Mouse (Mus musculus): Measurements from ENCODE around the gene Gm9844. TPM values are rescaled to one million over a fixed set of nuclear protein-coding genes. Genes with fewer than 3 reads are reported as not detected.
"Not testable (repeated sequence)": the region's sequence is repeated elsewhere in the genome, so short reads cannot be mapped to it uniquely, and the experiment has no call there.

Gene Gm9844
- total RNA-seq (2014; rRNA removed) (5.9 and 13.5 TPM in 2 replicates), polyA plus RNA-seq (2015; fragmentation: Nextera tagmentation; extraction: Ambion mirVana) (33.2 and 44.4 TPM in 2 replicates)

DNA sequence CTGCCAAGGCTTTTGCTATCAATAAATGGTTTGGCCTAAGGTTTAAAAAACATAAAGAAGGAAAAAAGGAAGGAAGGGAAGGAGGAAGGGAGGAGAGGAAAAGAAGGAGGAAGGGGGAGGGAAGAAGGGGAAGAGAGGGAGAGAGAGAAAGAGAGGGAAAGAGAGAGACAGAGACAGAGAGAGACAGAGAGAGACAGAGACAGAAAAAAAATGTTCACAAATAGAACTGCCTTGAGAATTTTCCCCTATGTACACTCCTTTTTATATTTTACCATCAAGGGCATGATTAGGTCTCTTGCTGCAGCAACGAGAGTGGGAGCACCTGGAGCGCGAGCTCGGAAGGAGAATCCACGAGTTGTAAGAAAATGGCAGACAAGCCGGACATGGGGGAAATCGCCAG, at the start of gene Gm9844:
Gm9844 (plus strand) TSS at position 301 of the 400 bp plus-strand sequence.
- Histone ChIP-seq H3K4me2 (ENCODE audit: low read depth, low read length, poor library complexity, severe bottlenecking) (no peak within 1 kb of the TSS), H3K9ac (replicated peaks; ENCODE audit: low read length, poor library complexity, severe bottlenecking) (no peak within 1 kb of the TSS), H3K27ac (ENCODE audit: low read depth, low read length) (no peak within 1 kb of the TSS), H3K4me3 (ENCODE audit: low read depth, low read length) (no peak within 1 kb of the TSS), H3K36me3 (ENCODE audit: insufficient read depth, low read length) (no peaks in the 10 kb centered on the region), H3K4me1 (ENCODE audit: insufficient read depth, low read length) (no peaks in the 10 kb centered on the region), H3K9me3 (ENCODE audit: low read length) (no peaks in the 10 kb centered on the region), H3K27me3 (ENCODE audit: insufficient read depth, low read length) (no peaks in the 10 kb centered on the region)
- WGBS, result 90% methylated on average over 7 of the region's 7 CpGs
- no peak for ATAC-seq (ENCODE audit: low FRiP score)
- no peak for DNase-seq (ENCODE audit: low spot score)
- TF ChIP-seq CTCF (IDR thresholded peaks at IDR 0.05), result no peak

DNA sequence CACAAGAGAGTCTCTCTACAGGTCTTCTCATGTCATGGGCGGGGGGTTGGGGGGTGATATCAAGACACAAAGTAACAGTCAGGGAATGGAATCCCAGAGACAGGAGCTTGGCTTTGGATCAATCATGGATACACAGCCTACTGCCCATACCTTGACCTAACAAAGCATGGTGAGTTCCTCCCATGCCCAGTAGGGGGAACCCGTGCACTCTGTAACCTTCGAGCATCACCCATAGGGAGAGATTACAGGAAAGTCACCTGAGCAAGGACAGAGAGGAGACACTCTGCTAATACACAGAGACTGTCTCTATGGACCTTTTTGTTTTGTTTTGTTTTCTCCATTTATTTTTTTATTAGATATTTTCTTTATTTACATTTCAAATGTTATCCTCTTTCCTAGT, 44.5 kb upstream of the Gm9844 start:
- no peak overlapping the region for H3K4me3 ChIP-seq (ENCODE audit: low read depth, low read length)
- 4% methylated on average over 3 of the region's 3 CpGs for WGBS
- no peaks in the 10 kb centered on the region for H3K36me3 ChIP-seq (ENCODE audit: insufficient read depth, low read length)
- no peaks in the 10 kb centered on the region for H3K4me1 ChIP-seq (ENCODE audit: insufficient read depth, low read length)
- H3K9ac ChIP-seq (replicated peaks; ENCODE audit: low read length, poor library complexity, severe bottlenecking), result no peak overlapping the region
- ATAC-seq (ENCODE audit: low FRiP score) (0 out of 2 replicates have a peak, but pooled peaks have one; percentile 41), DNase-seq (ENCODE audit: low spot score) (peak; percentile 48)
- no peaks in the 10 kb centered on the region for H3K27me3 ChIP-seq (ENCODE audit: insufficient read depth, low read length)
- no peak overlapping the region for H3K4me2 ChIP-seq (ENCODE audit: low read depth, low read length, poor library complexity, severe bottlenecking)
- peak; percentile 76 for TF ChIP-seq CTCF (IDR thresholded peaks at IDR 0.05)
- no peaks in the 10 kb centered on the region for H3K9me3 ChIP-seq (ENCODE audit: low read length)
- no peak overlapping the region for H3K27ac ChIP-seq (ENCODE audit: low read depth, low read length)

DNA sequence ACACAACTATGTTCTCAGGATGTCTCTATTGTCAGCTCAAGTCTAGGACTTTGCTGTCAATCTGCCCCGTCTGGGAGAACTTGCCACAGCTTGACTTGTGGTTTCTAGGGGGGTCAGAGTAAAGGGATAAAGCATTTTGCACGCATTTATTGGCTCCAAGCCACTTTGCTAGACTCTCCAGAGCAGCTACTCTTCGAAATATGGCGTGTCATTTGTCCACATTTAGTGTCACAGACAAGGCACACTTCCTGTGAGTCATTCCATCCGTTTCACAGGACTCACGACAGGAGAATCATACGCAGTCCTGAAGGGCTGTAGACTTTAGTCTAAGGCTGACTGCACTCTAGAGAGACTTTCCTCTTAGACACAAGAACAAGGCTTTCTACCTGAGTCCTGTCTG, 37.6 kb upstream of the Gm9844 start:
- no peak for TF ChIP-seq CTCF (IDR thresholded peaks at IDR 0.05)
- Histone ChIP-seq H3K27me3 (ENCODE audit: insufficient read depth, low read length) (no peaks in the 10 kb centered on the region), H3K9me3 (ENCODE audit: low read length) (no peaks in the 10 kb centered on the region), H3K27ac (ENCODE audit: low read depth, low read length) (no peak overlapping the region), H3K4me3 (ENCODE audit: low read depth, low read length) (no peak overlapping the region), H3K36me3 (ENCODE audit: insufficient read depth, low read length) (no peaks in the 10 kb centered on the region), H3K4me1 (ENCODE audit: insufficient read depth, low read length) (no peaks in the 10 kb centered on the region), H3K9ac (replicated peaks; ENCODE audit: low read length, poor library complexity, severe bottlenecking) (no peak overlapping the region), H3K4me2 (ENCODE audit: low read depth, low read length, poor library complexity, severe bottlenecking) (no peak overlapping the region)
- 76% methylated on average over 7 of the region's 7 CpGs for WGBS
- ATAC-seq (ENCODE audit: low FRiP score), result no peak
- no peak for DNase-seq (ENCODE audit: low spot score)

DNA sequence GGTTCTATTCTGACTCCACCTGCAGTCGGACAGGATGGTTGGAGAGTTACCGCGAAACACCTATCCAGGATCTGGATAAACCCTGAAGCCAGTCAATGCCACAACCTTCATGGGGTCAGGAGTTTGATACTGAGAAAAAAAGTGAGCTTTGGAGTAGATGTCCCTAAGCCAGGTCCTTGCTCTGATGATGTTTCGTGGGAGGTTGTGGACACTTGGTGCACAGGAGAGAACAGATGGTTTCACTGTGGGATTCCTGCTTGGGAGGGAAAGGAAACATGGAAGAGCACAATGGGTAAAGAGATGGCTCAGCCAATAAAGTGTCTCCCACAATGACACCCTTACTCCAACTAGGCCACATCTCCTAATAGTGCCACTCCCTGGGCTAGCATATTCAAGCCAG, 34.8 kb upstream of the Gm9844 start:
- no peak overlapping the region for H3K4me3 ChIP-seq (ENCODE audit: low read depth, low read length)
- no peak for DNase-seq (ENCODE audit: low spot score)
- WGBS, result 94% methylated on average over 4 of the region's 4 CpGs
- no peaks in the 10 kb centered on the region for H3K36me3 ChIP-seq (ENCODE audit: insufficient read depth, low read length)
- no peak for TF ChIP-seq CTCF (IDR thresholded peaks at IDR 0.05)
- no peak overlapping the region for H3K9ac ChIP-seq (replicated peaks; ENCODE audit: low read length, poor library complexity, severe bottlenecking)
- H3K4me1 ChIP-seq (ENCODE audit: insufficient read depth, low read length), result no peaks in the 10 kb centered on the region
- H3K27me3 ChIP-seq (ENCODE audit: insufficient read depth, low read length), result no peaks in the 10 kb centered on the region
- no peak overlapping the region for H3K27ac ChIP-seq (ENCODE audit: low read depth, low read length)
- no peak overlapping the region for H3K4me2 ChIP-seq (ENCODE audit: low read depth, low read length, poor library complexity, severe bottlenecking)
- ATAC-seq (ENCODE audit: low FRiP score), result no peak
- H3K9me3 ChIP-seq (ENCODE audit: low read length), result no peaks in the 10 kb centered on the region

DNA sequence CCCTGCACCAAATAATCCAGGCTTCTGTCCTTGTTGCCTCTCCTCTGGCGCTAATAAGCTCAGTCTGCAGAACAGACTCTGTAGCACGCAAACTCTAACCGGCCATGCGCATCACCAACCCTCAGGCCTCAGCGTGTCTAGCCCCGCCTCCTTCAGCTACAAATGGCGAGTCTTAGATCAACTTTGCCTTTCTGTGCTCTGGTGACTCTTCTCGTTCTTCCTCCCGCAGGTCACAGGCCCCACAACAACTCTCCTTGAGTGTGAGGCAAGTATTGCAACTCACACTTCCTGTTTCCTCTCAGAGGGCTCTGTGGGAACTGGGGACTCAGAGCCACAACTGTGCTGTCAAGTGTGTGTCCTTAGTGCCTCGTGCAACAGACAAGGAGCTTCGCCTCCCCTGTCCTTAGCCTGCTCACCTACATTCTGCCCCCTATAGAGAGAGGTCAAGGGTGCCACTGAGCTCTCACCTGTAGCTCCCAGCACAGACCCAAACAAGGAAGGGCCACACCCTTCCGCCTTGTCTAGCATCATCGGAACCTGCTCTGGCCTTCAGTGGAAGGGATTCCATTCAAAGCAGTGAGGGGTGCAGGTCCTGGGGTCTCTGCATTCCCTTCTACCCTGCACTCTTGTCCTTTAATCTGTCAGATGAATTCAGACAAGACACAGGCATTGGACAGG, 23.1 kb upstream of the Gm9844 start:
- not testable (repeated sequence) for H3K4me2 ChIP-seq (ENCODE audit: low read depth, low read length, poor library complexity, severe bottlenecking); H3K27ac ChIP-seq (ENCODE audit: low read depth, low read length); H3K9ac ChIP-seq (replicated peaks; ENCODE audit: low read length, poor library complexity, severe bottlenecking); H3K4me3 ChIP-seq (ENCODE audit: low read depth, low read length); H3K27me3 ChIP-seq (ENCODE audit: insufficient read depth, low read length); H3K36me3 ChIP-seq (ENCODE audit: insufficient read depth, low read length); H3K9me3 ChIP-seq (ENCODE audit: low read length); H3K4me1 ChIP-seq (ENCODE audit: insufficient read depth, low read length); ATAC-seq (ENCODE audit: low FRiP score); DNase-seq (ENCODE audit: low spot score)
- 59% methylated on average over 11 of the region's 13 CpGs for WGBS

DNA sequence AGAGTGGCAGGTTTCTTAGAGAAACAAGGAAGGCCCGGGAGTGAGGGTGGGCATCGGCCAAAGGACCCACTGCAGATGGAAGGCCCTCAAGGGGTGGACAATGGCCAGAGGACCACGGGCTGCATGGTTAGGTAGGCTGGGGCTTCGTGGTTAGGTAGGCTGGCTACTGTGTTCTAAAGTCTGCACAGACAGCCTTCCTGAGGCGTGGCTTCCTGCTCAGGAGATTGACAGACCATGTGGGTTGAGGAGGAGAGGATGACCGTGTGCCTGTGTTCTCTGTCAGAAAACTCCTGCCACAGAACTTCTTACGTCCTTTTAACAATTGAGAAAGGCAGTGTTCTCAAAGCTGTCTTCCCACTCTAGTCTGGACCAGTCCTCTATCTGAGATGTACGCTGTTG, 22.6 kb upstream of the Gm9844 start:
- WGBS, result 81% methylated on average over 8 of the region's 8 CpGs
- no peak for DNase-seq (ENCODE audit: low spot score)
- Histone ChIP-seq H3K4me3 (ENCODE audit: low read depth, low read length) (no peak overlapping the region), H3K27me3 (ENCODE audit: insufficient read depth, low read length) (no peaks in the 10 kb centered on the region), H3K9me3 (ENCODE audit: low read length) (no peaks in the 10 kb centered on the region), H3K36me3 (ENCODE audit: insufficient read depth, low read length) (no peaks in the 10 kb centered on the region), H3K4me2 (ENCODE audit: low read depth, low read length, poor library complexity, severe bottlenecking) (no peak overlapping the region), H3K9ac (replicated peaks; ENCODE audit: low read length, poor library complexity, severe bottlenecking) (no peak overlapping the region), H3K27ac (ENCODE audit: low read depth, low read length) (no peak overlapping the region), H3K4me1 (ENCODE audit: insufficient read depth, low read length) (no peaks in the 10 kb centered on the region)
- no peak for TF ChIP-seq CTCF (IDR thresholded peaks at IDR 0.05)
- no peak for ATAC-seq (ENCODE audit: low FRiP score)

Measured in midbrain, postnatal 0 days (tissue).